Mouse (Mus musculus) bone marrow, adult 2 months (tissue): ENCODE measurements at regions not wholly inside any gene's neighbourhood (a gene's known extent, or its start where the extent isn't known, plus 50 kb on each side); places are given as distances from the start of the nearest gene placed in this dataset.

ENCODE experiments used
- CTCF ChIP-seq: fragments of 200-500 bp; IDR thresholded peaks from 2 replicates; pipeline ENCODE4 v1.5.1; 2011; ENCODE audit warnings: low read length, control low read depth; ENCODE audit not compliant: control insufficient read depth, insufficient read depth
- POLR2A ChIP-seq: fragments of 200-500 bp; IDR thresholded peaks from 2 replicates; pipeline ENCODE4 v1.6.1; 2011; ENCODE audit warnings: low read depth, mild to moderate bottlenecking, control low read depth, low read length, borderline replicate concordance; ENCODE audit not compliant: control insufficient read depth

DNA sequence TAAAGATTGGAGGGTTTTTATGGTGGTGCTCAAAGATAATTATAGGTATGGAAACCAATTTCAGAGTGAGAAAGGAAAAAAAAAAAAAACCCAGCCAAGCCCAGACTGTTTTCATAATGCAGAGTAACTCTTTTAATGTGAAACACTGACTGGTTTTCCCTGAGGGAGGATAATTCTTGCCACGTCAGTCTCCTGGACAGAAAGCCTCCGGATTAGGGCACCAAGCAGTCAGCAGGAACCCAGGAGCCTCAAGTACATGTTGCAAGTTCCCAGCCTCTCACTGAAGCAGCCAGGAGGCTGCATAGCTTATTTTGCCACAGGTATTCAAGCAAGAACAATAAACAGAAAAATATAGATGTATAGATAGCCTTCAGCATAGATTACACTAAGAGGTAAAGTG lies 378.9 kb upstream of the Noct start:
- TF ChIP-seq POLR2A = no peak
- TF ChIP-seq CTCF = no peak
